Mouse (Mus musculus) ES-E14 (cell line): ENCODE data around the gene Arhgap32. TPM values are rescaled to one million over a fixed set of nuclear protein-coding genes. Genes with fewer than 3 reads are reported as not detected.

ENCODE experiments used
- DNase-seq: peaks from one replicate; pipeline ENCODE4 v3.0.0-alpha.2; 2013; ENCODE audit warnings: low read depth, low spot score
- H3K27ac ChIP-seq: 2 replicates; pipeline ENCODE4 v1.5.1; 2012; ENCODE audit warnings: low read depth, mild to moderate bottlenecking, low read length, moderate library complexity, mixed read lengths; ENCODE audit not compliant: poor library complexity, insufficient read depth, severe bottlenecking
- H3K36me3 ChIP-seq: 2 replicates; pipeline ENCODE4 v1.6.1; 2012; ENCODE audit warnings: mild to moderate bottlenecking, low read length, moderate library complexity, mixed read lengths; ENCODE audit not compliant: control insufficient read depth, poor library complexity, insufficient read depth, severe bottlenecking
- H3K4me1 ChIP-seq, 2 experiments: fragments of 150-350 bp in 1 of 2; sonication (generic) in 1 of 2; 2 replicates each; pipeline ENCODE4 v1.6.1; 2012; ENCODE audit warnings: low read length in 2 of 2, mild to moderate bottlenecking in 1 of 2, mixed read lengths in 1 of 2; ENCODE audit not compliant: control insufficient read depth in 2 of 2, insufficient read depth in 2 of 2, poor library complexity in 1 of 2
- H3K4me3 ChIP-seq, 2 experiments: fragments of 150-350 bp in 1 of 2; sonication (generic) in 1 of 2; 2 replicates each; pipeline ENCODE4 v1.5.1; 2012; ENCODE audit warnings: low read length in 2 of 2, low read depth in 1 of 2, mild to moderate bottlenecking in 1 of 2, mixed read lengths in 1 of 2; ENCODE audit not compliant: insufficient read depth in 1 of 2, poor library complexity in 1 of 2, severe bottlenecking in 1 of 2
- H3K9ac ChIP-seq: 2 replicates; pipeline ENCODE4 v1.6.1; 2012; ENCODE audit warnings: low read depth, mild to moderate bottlenecking, low read length, mixed read lengths; ENCODE audit not compliant: poor library complexity, insufficient read depth, severe bottlenecking
- H3K9me3 ChIP-seq: fragments of 150-350 bp; sonication (generic); 2 replicates; pipeline ENCODE4 v1.6.1; 2012; ENCODE audit warnings: low read depth, mild to moderate bottlenecking, low read length; ENCODE audit not compliant: control insufficient read depth, insufficient read depth
- CHD2 ChIP-seq: IDR thresholded peaks from 2 replicates; pipeline ENCODE4 v1.6.1; 2014; ENCODE audit warnings: mild to moderate bottlenecking, low read depth, low read length, inconsistent platforms
- HCFC1 ChIP-seq: IDR thresholded peaks from 2 replicates; pipeline ENCODE4 v1.6.1; 2012; ENCODE audit warnings: low read length, inconsistent platforms, borderline replicate concordance; ENCODE audit not compliant: insufficient read depth
- MAFK ChIP-seq: IDR thresholded peaks from 2 replicates; pipeline ENCODE4 v1.6.1; 2014; ENCODE audit warnings: mild to moderate bottlenecking, low read depth, low read length, inconsistent platforms; ENCODE audit not compliant: insufficient read depth
- ZC3H11A ChIP-seq: IDR thresholded peaks from 2 replicates; pipeline ENCODE4 v1.6.1; 2012; ENCODE audit warnings: low read depth, mild to moderate bottlenecking, inconsistent platforms, low read length, borderline replicate concordance
- ZNF384 ChIP-seq: IDR thresholded peaks from 2 replicates; pipeline ENCODE4 v1.6.1; 2012; ENCODE audit warnings: low read depth, low read length, inconsistent platforms
- in situ Hi-C, 2 experiments: fragments of 600-800 bp; cut with MboI; formaldehyde crosslinking; loops; one replicate each; pipeline ENCODE4 v1.15.1; 2025; ENCODE audit warnings: low sequenced_read_pairs in 2 of 2, inconsistent platforms in 1 of 2; ENCODE audit not compliant: unreplicated experiment in 2 of 2
- total RNA-seq: library from RNA; depleted of rRNA; stranded (reverse); fragments of 300-350 nt; gene quantifications from 2 replicates; pipeline ENCODE4 v1.2.3, GENCODE M21; 2012

Gene Arhgap32
- total RNA-seq, 1 experiment, result 13.9 TPM

GRCm38 (mm10) chr9:32156706-32157105 is 40.8 kb downstream of the Arhgap32 start:
- TF ChIP-seq MAFK, result no peak
- no peak for TF ChIP-seq HCFC1
- TF ChIP-seq ZNF384, result no peak
- TF ChIP-seq CHD2, result no peak
- TF ChIP-seq ZC3H11A, result no peak

GRCm38 (mm10) chr9:32157201-32157600 is 41.3 kb downstream of the Arhgap32 start:
- Histone ChIP-seq H3K4me1 (no peaks in the 10 kb centered on the region), H3K36me3 (peaks cover 2% of the 10 kb centered on the region; the same call in 1 of the 2 replicates), H3K9ac (no peak overlapping the region), H3K27ac (no peak overlapping the region), H3K9me3 (no peaks in the 10 kb centered on the region), H3K4me3 (no peak overlapping the region)
- TF ChIP-seq ZC3H11A (no peak), MAFK (no peak), CHD2 (no peak), HCFC1 (no peak), ZNF384 (no peak)
- in situ Hi-C loops, result loop anchor here (10.0 kb wide), 1 partner anchor 212 kb away; no protein-coding TSS in a partner anchor
- no peak for DNase-seq

More at GRCm38 (mm10) chr9:32156706-32157105, 40.8 kb downstream of the Arhgap32 start:
- Histone ChIP-seq H3K27ac (no peak overlapping the region), H3K36me3 (peaks cover 2% of the 10 kb centered on the region; the same call in 1 of the 2 replicates), H3K9ac (no peak overlapping the region), H3K4me3 (no peak overlapping the region), H3K4me1 (no peaks in the 10 kb centered on the region), H3K9me3 (no peaks in the 10 kb centered on the region)
- in situ Hi-C loops, result loop anchor here (10.0 kb wide), 1 partner anchor 212 kb away; no protein-coding TSS in a partner anchor
- no peak for DNase-seq

- Histone ChIP-seq H3K4me3 (no peak overlapping the region), H3K9me3 (no peaks in the 10 kb centered on the region), H3K36me3 (no peaks in the 10 kb centered on the region), H3K4me1 (no peaks in the 10 kb centered on the region), H3K9ac (no peak overlapping the region), H3K27ac (no peak overlapping the region)
- in situ Hi-C loops, result loop anchor here (10.0 kb wide), 1 partner anchor 214 kb away; no protein-coding TSS in a partner anchor
- DNase-seq, result peak; percentile 77
- TF ChIP-seq ZC3H11A (peak; percentile 96), MAFK (no peak), CHD2 (no peak), ZNF384 (peak; percentile 95)
Observed at GRCm38 (mm10) chr9:32158837-32159543, 43.1 kb downstream of the Arhgap32 start.

- Histone ChIP-seq H3K9ac (no peak overlapping the region), H3K27ac (no peak overlapping the region), H3K4me3 (no peak overlapping the region), H3K4me1 (no peaks in the 10 kb centered on the region), H3K36me3 (no peaks in the 10 kb centered on the region), H3K9me3 (no peaks in the 10 kb centered on the region)
- DNase-seq, result no peak
- TF ChIP-seq ZC3H11A, result no peak
- no peak for TF ChIP-seq HCFC1
- TF ChIP-seq CHD2, result no peak
- TF ChIP-seq ZNF384, result no peak
- TF ChIP-seq MAFK, result no peak
- in situ Hi-C loops, result loop anchor here (10.0 kb wide), 1 partner anchor 215 kb away; no protein-coding TSS in a partner anchor
Observed at GRCm38 (mm10) chr9:32159724-32160123, 43.8 kb downstream of the Arhgap32 start.
